Mouse (Mus musculus): ENCODE measurements at regions not wholly inside any gene's neighbourhood (a gene's known extent, or its start where the extent isn't known, plus 50 kb on each side); places are given as distances from the start of the nearest gene placed in this dataset.

DNA sequence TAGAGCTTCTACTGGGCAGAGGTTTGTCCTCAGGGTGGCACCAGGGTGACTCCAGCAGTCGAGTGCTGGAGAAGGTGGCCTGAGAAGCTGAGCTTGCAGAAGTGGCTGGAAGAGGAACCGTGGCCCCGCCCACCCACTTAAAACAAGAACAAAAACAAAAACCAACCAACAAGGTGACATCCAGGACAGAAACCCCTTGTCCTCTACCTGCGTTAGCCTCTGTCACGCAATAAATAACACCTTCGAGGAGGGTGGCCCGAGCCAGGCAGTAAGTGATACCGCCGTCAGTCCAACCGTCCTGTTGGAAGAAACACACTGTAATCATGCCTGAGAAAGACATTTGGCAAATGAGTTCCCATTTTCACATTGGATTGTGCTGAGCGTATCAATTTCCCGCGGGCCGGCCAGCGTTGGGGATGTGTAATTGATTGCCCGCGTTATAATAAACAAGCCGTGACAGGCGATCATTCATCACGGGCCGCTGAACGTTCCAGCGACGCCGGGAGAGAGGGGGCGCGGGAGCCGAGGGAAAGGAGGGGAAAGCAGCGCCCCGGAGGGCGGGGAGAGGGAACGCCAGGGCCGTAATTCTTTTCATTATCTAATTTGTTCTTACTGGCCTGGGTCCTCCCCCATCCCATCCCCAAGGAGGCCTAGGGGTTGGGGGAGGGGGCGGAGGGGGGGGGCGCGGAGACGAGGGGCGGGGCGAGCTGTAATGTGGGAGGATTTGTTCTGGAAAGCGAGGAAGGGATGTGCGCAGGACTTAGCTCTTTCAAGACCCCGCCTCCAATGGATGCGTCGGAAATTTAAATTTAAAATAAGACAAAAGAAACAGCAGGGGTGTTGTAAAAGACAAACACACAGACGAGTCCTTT is 135.6 kb downstream of the 2410131K14Rik start:
- DNase-seq = peak in 1 of 2 experiments; percentile 30

DNA sequence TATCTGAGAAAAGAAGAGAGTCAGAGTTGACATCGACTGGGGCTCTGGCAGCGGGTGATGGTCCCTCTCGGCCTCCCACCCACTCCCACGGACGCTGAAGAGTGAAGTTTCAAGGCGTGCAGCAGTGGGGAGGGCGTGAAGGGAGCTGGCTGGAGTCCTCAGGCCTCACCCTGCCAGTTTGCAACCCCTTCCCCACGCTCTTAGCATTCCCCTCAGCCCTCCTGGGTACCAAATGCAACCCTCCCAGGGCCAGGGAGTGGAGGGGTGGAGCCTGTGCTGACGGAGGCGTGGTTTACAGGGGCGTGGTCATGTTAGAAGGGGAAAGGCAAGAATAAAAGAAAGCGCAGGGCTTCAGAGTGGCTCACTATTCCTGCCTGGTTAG is 136.3 kb downstream of the 2410131K14Rik start:
- DNase-seq = peak; percentile 29 to 53

DNA sequence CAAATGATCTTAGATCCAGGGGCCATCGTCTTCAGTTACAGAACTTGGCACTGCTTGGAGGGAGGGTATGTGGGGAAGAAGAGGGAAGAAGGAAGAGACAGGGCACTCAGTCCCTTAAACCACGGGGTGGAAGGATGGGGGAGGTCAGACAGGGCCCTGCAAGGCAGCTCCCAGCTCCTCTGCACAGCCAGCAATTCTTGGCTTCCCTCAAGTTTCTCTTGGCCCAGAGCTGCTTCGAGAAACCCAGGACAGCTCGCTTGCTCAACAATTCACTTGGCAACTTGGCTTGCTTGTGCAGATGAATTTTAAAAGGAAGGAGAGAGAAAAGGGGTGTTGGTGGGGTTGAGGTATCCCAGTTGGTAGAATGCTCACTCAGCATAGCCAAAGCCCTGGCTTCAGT is 141.1 kb downstream of the 2410131K14Rik start:
- DNase-seq = no peak

DNA sequence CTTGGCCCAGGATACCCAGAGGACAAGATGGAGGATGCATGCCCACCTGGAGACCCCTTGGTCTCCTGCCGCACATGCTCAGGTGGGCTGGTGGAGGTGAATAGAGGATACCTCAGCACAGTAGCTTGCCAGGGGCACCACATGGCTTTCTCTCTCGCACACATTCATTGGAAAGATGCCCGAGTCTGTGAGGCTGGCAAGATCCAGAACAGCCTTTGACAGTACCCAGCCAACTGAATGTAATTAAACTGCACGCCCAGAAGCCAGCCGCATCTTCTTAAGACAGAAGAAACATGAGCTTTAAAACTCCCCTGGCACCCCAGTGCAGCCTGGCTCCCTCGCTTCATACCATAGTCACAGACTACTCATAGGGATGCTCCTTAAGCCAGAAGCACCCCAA is 143.4 kb downstream of the 2410131K14Rik start:
- peak; percentile 55 to 66 for DNase-seq

DNA sequence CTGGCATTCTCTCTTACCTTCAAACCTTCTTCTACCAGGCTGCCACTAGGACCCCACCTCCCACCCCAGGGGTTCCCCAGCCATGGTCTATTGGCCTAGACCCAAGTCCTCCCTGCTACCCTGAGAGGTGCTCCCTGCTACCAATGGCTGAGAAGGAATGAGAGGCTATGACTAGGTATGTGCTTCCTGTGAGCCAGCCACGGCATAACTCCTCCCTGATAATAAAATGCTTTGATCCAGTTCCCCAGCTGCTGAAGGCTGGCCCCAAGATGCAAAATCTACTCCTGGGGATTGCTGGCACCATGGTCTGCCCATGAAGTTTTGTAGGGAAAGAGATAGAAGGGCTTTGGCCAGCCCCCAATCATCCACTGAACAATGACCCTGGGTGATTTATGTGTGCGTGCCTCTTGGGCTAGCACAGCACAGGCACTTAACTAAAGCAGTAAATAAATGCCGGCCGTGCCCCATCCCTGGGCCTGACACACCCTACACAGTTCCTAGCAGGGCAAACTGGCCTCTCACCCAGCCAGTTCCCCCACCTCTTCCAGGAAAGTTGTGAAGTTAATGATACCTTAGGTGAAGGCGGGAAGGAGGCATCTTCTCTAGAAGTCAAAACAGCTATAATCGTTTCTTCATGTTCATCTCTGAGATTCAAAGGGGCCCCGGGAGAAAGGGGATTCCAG is 145.8 kb downstream of the 2410131K14Rik start:
- no peak for DNase-seq

DNA sequence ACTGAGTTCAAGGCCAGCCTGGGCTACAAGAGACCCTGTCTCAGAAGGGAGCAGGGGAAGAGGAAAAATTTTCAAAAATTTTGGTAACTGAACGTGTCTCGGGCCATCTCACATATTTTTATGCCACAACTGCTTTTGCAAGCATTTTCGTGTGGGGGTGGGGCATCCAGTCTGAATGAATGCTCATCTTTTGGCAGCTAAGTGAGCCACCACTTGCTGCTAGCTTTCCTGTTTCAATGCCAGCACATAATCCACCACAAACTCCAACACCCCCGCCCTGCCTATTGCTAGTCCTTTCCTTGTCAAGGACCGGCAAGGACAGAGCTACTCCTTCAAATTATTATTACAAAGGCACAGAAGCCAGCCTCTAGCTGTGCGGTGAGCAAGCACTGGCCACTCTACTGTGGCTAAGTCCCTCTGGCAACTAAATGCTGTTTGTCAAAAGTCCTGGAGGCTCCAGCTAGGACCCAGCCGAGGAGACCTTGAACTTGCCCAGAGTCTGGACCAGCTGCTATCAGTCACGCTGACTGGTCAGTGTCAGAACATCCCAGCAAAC is 148.0 kb downstream of the 2410131K14Rik start:
- DNase-seq = no peak

DNA sequence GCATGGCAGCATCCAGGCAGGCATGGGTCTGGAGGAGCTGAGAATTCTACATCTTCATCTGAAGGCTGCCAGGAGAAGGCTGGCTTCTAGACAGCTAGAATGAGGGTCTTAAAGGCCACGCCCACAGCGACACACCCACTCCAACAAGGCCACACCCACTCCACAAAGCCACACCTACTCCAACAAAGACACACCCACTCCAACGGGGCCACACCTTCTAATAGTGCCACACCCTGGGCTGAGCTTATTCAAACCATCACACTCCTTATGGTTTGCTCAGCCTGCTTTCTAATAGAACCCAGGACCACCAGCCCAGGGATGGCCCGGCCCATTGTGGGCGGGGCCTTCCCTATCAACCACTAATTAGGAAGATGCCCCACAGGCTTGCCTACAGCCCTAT is 149.0 kb downstream of the 2410131K14Rik start:
- no peak for DNase-seq

DNA sequence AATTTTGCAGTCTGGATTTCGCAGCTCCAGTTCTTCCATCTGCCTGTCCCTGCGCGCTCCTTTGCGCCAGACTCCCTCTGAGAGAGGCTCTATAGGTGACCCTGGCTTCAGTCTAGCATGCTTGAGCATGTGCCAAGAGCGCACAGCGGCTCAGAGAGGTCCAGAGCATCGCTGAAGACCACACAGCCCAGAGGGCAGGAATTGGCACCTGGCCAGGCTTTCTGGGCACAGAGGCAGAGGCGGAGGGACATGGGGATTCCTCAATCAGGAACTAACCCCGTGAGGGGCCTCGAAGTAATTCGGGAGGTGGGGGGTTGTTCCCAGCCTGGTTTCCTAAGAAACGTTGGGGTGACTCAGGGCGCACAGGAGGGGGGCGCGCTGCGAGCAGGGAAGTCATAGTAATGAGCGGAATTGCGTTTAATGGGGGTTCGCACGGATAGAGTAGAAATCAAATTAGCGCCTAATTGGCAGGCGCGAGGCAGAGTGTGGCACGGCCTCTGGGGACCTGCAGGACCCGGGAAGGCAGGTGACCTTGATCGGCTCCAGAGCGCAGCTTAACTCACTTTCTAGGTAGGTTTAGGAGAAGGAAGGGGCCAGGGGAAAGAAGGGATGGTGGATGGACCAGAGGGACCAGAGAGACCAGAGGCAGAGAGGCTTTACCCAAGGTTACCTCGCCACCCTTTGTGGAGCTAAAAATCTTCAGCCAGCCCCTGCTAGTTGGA is 151.1 kb downstream of the 2410131K14Rik start:
- DNase-seq = peak; percentile 61 to 75

DNA sequence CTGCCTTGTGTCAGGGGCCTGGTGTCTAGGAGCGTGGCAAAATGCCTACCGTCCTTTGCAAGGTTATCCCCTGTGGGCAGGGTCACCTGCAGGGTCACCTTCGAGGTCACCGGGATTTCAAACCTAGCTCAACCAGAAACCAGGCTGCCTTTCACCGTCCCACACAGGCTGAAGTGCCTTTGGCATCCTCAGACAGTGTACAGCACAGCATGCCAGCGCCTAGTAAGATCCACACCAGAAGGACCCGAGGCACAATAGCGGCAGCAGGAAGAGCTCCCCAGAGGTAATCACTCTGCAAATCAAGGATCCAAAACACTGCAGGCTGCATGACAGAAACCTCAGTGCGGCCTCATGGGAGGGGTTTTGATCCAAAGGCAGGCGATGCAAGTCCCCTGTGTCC is 155.9 kb downstream of the 2410131K14Rik start:
- DNase-seq = no peak

DNA sequence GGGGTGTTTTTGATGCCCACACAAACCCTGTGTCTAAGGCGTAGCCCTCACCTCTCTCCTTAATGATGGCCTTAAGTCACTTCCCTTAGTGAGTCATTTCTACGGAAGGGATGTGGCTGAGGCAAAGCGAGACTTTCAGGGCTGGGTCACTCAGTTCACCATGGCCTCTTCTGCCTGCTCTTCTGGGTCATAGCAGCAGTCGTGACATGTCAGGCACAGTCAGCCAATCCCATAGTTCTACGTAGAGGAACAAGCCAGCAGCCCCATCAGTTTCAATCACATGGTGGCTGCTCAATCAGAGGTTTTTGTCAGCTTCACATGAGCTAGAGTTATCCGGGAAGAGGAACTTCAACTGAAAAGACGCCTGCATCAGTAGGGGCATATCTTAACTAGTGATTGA is 156.1 kb upstream of the Med13l start:
- DNase-seq = no peak

DNA sequence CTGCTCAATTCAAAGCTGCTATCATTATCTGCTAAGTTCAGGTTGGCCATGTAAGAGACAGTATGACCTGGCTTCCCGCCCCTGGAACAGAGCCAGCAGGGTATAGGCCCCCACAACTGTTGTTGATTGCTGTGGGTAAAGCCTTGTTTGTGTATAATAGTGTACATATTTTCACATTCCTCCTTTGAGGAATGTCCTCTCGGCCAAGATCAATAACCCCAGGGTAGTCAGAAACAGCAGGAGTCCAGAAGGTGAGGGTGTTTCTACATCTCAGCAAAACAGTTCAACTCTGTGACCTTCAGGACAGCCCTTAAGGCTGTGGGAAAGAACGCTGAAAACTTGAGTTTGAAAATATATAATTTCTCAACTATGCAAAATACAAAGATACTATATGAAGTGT is 155.1 kb upstream of the Med13l start:
- no peak for DNase-seq

DNA sequence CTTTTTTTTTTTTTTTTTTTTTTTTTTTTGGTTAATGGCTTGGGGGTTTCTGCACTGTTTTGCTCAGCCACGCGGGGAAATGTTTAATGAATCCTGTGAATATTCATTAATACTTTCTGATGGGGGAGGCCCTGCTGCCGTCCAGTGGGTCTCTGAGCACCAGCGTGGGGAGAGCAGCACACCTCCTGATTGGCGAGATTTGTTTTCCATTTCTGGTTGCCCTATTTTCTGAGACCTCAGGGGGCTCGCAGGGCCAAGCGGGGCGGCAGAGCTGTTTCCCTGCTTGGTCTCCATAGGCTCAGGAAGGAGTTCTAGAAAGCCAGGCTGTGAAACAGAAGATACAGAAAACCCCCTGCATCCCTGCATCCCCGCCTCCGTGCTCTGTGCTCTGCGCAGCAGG is 153.0 kb upstream of the Med13l start:
- DNase-seq = no peak

DNA sequence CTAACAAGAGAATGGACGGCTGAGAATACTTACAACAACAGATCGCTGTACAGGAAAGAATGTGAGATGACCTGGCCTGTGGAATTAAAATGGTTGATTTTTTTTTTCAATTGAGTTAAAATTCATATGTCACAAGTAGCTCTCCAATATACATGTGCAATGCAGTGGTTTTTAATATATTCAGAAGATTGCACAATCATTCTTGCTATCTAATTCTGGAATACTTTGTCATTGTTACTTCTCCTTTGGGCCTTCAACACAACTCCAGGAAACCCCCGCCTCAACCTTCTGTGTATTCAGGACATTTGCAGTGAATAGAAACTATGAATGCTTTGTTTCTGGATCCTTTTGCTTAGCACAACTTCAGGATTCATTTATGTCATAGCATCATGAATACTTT is 152.5 kb upstream of the Med13l start:
- no peak for DNase-seq

DNA sequence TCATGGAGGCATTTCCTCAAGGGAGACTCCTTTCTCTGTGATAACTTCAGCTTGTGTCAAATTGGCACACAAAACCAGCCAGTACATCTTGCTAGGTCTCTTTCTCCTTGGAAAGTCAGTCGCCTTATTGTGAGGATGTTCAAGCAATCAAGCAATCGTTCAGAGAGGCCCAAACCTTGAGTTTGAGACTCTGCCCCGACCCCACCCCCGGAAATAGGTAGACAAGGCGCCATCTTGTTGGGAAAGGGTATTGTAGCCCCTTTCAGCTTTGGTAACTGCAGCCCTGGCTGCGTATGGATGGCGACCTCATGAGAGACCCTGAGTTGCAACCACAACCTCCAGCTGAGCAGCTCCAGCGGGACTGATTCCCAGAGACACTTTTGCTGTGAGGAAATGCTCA is 151.7 kb upstream of the Med13l start:
- no peak for DNase-seq

DNA sequence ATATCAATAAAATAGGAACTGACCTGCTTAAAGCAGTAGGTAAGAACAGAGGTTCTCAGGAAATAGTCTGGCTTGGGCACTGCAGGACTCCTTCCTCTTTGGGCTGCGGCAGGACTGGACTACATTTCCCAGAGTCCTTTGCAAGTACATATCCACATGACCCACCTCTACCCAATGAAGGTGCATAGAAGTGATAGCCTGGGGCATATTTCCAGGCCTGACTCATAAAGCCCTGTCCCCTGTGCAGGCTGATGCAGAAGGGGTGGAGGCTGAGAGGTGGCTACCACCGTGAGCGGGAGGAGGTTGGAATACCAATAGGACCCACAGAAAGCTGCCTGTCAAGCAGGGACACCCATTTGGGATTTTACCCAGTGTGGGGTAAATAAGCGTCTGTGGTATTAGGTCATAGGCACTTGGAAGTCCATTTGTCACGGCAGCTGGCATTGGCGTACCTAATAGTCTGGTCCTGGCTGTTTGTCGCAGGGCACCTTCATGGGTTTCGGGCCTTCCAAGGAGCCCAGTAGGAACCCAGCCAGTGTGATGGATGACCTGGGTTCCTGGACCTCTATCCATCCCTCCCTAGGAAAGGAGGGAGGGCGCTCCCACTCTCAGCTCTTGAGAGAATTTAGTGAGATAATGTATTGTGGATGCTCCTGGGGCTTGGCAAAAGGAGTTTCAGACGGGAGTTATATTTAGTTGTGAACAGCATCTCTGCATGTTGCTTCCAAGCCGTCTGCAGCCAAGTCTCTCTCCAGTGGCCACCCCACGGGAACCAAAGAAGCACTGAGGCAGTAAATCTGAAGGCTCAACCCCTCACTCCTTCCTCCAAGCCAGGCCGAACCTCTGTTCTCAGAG is 146.8 kb upstream of the Med13l start:
- peak; percentile 85 to 86 for DNase-seq

DNA sequence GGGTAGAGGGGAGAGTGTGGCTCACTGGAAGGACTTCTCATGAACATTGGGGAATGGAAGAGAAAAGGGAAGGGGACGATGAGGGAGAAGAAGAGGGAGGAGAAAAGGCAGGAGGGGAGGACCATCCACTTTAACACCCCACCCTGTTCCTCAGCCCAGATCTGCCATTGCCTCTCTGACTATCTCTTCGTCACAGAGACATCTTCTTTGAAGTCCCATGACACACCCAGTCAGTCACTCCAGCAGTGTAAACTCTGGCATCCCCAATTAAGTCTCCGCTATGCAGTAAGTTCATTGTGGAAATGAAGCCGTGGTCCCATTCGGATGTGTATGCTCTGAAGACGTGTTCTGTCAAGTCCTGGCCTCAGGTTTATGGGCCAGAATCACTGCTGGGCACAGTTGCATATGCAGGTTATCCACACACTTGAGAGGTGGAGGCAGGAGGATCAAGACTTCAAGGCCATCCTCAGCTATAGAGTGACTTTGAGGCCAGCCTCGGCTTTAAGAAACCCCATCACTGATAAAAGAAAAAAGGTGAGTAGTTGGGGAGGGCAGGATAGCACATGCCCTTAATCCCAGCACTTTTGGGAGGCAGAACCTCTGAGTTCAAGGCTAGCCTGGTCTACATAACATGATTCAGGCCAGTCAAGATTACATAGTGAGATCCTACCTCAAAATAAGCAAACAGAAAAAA is 141.0 kb upstream of the Med13l start:
- DNase-seq = no peak

DNA sequence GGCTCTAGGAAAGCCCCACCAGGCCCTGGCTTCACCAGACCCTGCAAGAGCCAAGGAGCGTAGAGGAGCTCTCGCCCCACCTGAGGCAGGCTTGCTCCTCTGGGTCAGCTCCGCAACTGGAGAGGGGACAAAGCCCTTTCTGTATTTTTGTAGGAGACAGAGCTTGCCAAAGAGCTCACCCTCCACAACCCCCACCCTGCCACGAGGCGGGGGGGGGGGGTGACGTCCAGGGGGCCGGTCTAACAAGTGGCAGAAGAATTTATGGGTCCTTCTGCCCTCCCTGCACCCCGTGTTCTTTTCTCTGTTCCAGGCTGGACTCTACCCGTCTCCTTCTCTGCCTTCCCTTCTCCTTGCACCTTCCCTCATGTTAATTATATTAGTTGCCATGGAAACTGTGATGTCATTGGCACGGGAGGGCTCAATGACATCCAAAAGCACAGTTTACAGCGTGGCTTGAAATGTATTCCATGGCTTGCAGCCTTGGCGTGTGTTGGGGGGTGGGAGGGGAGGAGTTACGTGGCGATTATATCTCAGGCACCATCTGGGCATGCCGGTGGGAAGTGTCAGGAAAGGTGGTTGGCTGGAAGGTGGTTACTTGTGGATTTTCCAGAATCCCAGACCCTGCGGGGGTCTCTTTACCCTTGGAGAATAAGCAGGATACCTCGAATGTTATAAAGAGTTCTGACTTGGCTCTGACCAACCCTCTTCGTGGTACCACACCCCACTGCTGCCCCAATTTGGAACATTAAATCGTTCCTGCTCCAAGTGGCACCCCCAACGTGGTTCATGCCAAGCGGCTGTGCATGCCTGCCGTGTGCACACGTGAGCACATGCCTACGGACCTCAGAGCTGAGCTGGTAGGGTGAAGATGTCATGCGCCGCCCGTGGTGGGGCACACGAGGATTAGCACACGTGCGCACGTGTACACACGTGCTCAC is 138.3 kb upstream of the Med13l start:
- peak; percentile 51 to 59 for DNase-seq

DNA sequence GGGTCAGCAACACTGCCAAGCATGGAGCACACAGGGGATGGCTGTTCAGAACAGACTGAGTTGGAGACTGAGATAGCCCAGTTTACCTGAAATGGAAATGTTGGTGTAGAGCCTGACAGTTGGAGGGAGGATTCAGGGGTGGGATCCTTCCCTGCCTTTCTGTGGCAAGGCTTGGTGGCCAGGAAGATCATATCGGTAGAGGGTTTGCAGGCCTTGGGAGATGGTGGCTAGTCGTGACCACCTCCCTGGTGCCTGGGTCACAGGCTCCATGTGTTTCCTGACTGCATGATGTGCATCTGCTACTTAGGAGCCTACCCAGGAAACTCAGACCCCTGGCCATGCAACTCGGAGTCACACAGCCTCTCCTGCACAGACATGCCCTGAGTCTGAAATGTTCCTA is 136.3 kb upstream of the Med13l start:
- no peak for DNase-seq

DNA sequence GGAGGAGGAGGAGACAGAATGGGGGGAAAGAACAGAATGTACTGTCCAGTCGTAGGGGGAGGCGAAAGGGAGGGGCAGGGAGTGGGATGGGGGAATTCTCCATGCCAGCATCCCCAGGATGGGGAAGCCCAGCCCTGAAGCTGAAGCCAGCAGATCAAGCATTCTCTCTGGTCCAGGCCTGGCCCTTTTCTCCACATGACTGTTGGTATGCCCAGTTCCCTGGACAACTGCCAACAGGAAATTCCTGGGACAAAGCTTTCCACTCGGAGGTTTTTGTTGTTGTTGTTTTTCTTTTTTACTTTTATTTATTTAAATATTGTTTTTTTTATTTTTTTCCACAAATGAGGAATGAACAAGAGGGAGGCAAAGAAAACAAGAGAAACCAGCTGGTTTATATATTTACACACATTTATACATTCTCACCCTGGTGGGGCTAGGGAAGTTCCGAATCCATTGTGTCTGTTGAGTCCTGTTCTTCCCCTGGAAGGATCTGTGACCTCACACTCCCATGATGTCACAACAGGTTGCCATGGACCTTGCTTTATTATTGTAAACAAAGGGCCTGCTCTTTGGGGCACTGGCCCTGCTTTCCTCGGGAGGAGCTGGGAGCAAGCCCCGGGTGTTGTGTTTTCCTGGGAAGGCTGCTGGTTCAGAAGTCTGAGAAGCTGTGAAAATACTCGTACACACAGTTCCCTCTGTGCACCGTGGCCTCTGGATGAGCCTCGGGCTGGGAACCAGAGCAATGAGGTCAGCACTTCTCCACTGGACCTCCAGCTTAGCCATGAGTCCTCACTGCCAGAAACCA is 135.5 kb upstream of the Med13l start:
- DNase-seq = peak; percentile 62 to 78

DNA sequence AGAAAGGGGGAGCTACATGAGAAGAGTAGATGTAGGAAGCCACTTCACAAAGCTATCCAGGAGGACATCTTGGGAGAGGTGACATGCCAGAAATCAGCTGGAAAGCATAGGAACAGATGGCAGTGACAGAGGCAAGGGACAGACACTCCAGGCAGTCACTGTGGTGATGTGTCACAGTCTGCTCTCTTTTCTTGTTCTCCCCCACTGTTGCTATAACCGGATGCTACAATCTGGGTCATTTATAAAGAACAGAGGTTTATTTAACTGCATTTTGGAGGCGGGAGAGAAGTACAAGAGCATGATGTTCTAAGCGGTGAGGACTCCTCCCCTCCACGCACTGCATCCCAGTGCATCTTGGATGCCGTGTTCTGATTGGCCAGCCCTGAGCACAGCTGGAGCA is 133.8 kb upstream of the Med13l start:
- DNase-seq = peak; percentile 19 to 50

Measured in cerebellum, postnatal 25 days (tissue).